Mouse (Mus musculus) kidney, postnatal 10 days (tissue): Measurements from ENCODE around the gene Cbl.
A peak's percentile ranks its signal among the peaks of the same experiment; 100 is the strongest.
"Not testable (repeated sequence)": the region's sequence is repeated elsewhere in the genome, so short reads cannot be mapped to it uniquely, and the experiment has no call there.

ENCODE experiments used
- DNase-seq: peaks from one replicate; pipeline ENCODE4 v3.0.0; 2021; ENCODE audit warnings: mixed read lengths

The Cbl gene

GRCm38 (mm10) chr9:44127351-44127801 is 106.5 kb downstream of the Cbl start:
- DNase-seq = no peak

- DNase-seq = no peak
Measured at GRCm38 (mm10) chr9:44126746-44127145, 107.1 kb downstream of the Cbl start.

GRCm38 (mm10) chr9:44125546-44126428 is 108.1 kb downstream of the Cbl start:
- peak; percentile 95 for DNase-seq

GRCm38 (mm10) chr9:44125026-44125425 is 108.8 kb downstream of the Cbl start:
- no peak for DNase-seq

- no peak for DNase-seq
Measured at GRCm38 (mm10) chr9:44124317-44124716, 109.5 kb downstream of the Cbl start.

GRCm38 (mm10) chr9:44119948-44120465 is 113.8 kb downstream of the Cbl start:
- DNase-seq = no peak

- peak; percentile 67 for DNase-seq
Measured at GRCm38 (mm10) chr9:44119011-44119410, 114.8 kb downstream of the Cbl start.

- DNase-seq = no peak
Measured at GRCm38 (mm10) chr9:44116182-44116581, 117.7 kb downstream of the Cbl start.

- DNase-seq = no peak
Measured at GRCm38 (mm10) chr9:44115599-44115998, 118.2 kb downstream of the Cbl start.

GRCm38 (mm10) chr9:44114453-44114852 is 119.4 kb downstream of the Cbl start:
- no peak for DNase-seq

- peak; percentile 97 for DNase-seq
Measured at GRCm38 (mm10) chr9:44113105-44113789, 120.6 kb downstream of the Cbl start, which contains the start of the genes Gm49380 and Rnf26. Gene Gm49380, minus strand, starts transcription at chr9:44113500. Gene Rnf26, minus strand, starts transcription at chr9:44113517.

- not testable (repeated sequence) for DNase-seq
Measured at GRCm38 (mm10) chr9:44111909-44112308, 121.9 kb downstream of the Cbl start.

GRCm38 (mm10) chr9:44109360-44110095 is 124.3 kb downstream of the Cbl start:
- peak; percentile 87 for DNase-seq

- no peak for DNase-seq
Measured at GRCm38 (mm10) chr9:44108269-44109055, 125.4 kb downstream of the Cbl start.

GRCm38 (mm10) chr9:44107557-44108179 is 126.2 kb downstream of the Cbl start:
- peak; percentile 80 for DNase-seq

- DNase-seq = peak; percentile 94
Measured at GRCm38 (mm10) chr9:44107110-44107509, 126.7 kb downstream of the Cbl start, which contains the start of gene C1qtnf5. Gene C1qtnf5, plus strand, starts transcription at chr9:44107245.

- DNase-seq = no peak
Measured at GRCm38 (mm10) chr9:44106596-44106995, 127.3 kb downstream of the Cbl start.

- no peak for DNase-seq
Measured at GRCm38 (mm10) chr9:44106182-44106581, 127.7 kb downstream of the Cbl start.

- DNase-seq = no peak
Measured at GRCm38 (mm10) chr9:44105781-44106180, 128.1 kb downstream of the Cbl start.

GRCm38 (mm10) chr9:44104881-44105280 is 129.0 kb downstream of the Cbl start:
- no peak for DNase-seq

- DNase-seq = no peak
Measured at GRCm38 (mm10) chr9:44101490-44101889, 132.4 kb downstream of the Cbl start, which contains the start of gene Mfrp. Gene Mfrp, plus strand, starts transcription at chr9:44101729.
